Mouse (Mus musculus): ENCODE results near the gene Axin2.

- TF ChIP-seq GATA1 (IDR thresholded peaks at IDR 0.05; ENCODE audit: borderline replicate concordance, low read length), result no peak
- TF ChIP-seq FLI1 (IDR thresholded peaks at IDR 0.05; ENCODE audit: low read length), result no peak
Observed at GRCm38 (mm10) chr11:108917422-108918324, 2.5 kb upstream of the Axin2 start.

All from megakaryocyte, embryonic 14.5 days (primary cell).